Mouse (Mus musculus) kidney, adult 2 months (tissue): ENCODE measurements at regions not wholly inside any gene's neighbourhood (a gene's known extent, or its start where the extent isn't known, plus 50 kb on each side); places are given as distances from the start of the nearest gene placed in this dataset.

ENCODE experiments used
- CTCF ChIP-seq: fragments of 200-500 bp; conservative IDR thresholded peaks from 2 replicates; pipeline ENCODE4 v1.5.1; 2011; ENCODE audit warnings: low read depth, mild to moderate bottlenecking, control low read depth, low read length, moderate library complexity, mixed read lengths; ENCODE audit not compliant: insufficient read depth, insufficient read length
- POLR2A ChIP-seq: fragments of 200-500 bp; IDR thresholded peaks from one replicate; pipeline ENCODE4 v1.6.1; 2011; ENCODE audit warnings: low read depth, low read length, control low read depth

DNA sequence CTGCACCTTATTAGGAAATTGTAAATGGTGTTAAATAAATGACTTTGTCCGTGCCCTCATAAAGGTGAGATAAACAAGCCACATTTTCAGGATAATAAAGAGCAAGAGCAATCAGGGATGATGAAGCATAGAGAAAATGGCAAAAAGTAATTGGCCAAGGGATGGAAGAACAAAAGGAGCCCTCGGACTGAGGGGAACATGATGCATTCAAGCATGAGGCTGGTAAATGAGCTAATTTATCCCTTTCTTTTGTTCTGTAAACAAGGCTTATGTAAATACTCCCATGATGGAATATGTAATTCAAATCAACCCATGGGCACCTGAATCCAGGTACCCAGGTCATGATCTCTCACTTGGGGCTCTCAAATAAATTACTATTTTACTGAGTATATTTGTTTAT, 166.8 kb downstream of the Gm12728 start:
- no peak for TF ChIP-seq POLR2A
- no peak for TF ChIP-seq CTCF
